Comparison of ENCODE assay signal across 8 mouse cellular contexts in the genomic region with DNA sequence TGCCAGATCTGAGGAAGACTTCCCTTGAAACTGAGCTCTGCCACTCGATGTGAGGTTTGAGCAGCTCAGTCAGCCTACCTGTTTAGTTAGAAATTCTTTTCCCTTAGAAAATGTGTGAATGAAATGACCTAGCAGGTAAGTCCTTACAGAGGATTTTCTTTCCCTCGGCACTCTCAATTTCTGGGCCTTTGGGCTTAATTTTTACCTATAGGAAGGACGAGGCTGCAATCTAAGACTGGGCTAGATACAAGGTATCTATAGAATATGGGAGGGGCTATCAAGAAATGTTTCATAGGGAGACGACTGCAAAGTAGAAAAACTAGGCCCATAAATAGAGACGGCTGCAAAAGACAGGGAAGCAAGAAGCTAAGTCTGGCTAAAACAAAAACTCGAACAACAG. TPM values are rescaled to one million over a fixed set of nuclear protein-coding genes. Genes with fewer than 3 reads are reported as not detected.
DNase-seq lines count a peak whose midpoint lies in the region; ATAC-seq lines count a peak whose summit lies in the region.

No protein-coding gene starts in this region.

- H3K4me3 ChIP-seq in hindbrain, embryonic 13.5 days, result peak overlapping the region; percentile 76
- peak overlapping the region; percentile 80 for H3K4me3 ChIP-seq in midbrain, embryonic 15.5 days

- DNase-seq in kidney, adult 9 months, result peak; percentile 14
- DNase-seq in kidney, postnatal 14 days, result no peak
- DNase-seq in MN1 (ENCODE audit: low spot score), result peak; percentile 27
- DNase-seq in spleen, adult 12 weeks (ENCODE audit: low spot score), result no peak
- no peak for DNase-seq in left cerebral cortex, postnatal 4 days

- intact Hi-C loops in left cerebral cortex, postnatal 4 days (cut with DNase I), result no loop called here

- H3K4me1 ChIP-seq in hindbrain, embryonic 13.5 days (replicated peaks), result peaks cover 22% of the 10 kb centered on the region
- peaks cover 26% of the 10 kb centered on the region for H3K4me1 ChIP-seq in midbrain, embryonic 15.5 days

- 13% methylated on average over 6 of the region's 6 CpGs for WGBS in hindbrain, embryonic 13.5 days
- 8% methylated on average over 6 of the region's 6 CpGs for WGBS in midbrain, embryonic 15.5 days

- no peaks in the 10 kb centered on the region for H3K9me3 ChIP-seq in hindbrain, embryonic 13.5 days
- no peaks in the 10 kb centered on the region for H3K9me3 ChIP-seq in midbrain, embryonic 15.5 days

- H3K27me3 ChIP-seq in hindbrain, embryonic 13.5 days, result no peaks in the 10 kb centered on the region
- no peaks in the 10 kb centered on the region for H3K27me3 ChIP-seq in midbrain, embryonic 15.5 days (replicated peaks)

- peaks cover 11% of the 10 kb centered on the region; the same call in 1 of the 2 replicates for H3K36me3 ChIP-seq in hindbrain, embryonic 13.5 days
- H3K36me3 ChIP-seq in midbrain, embryonic 15.5 days (replicated peaks), result no peaks in the 10 kb centered on the region; the same call in 1 of the 2 replicates

- peak overlapping the region; percentile 80 for H3K9ac ChIP-seq in hindbrain, embryonic 13.5 days
- peak overlapping the region; percentile 72 for H3K9ac ChIP-seq in midbrain, embryonic 15.5 days

- H3K27ac ChIP-seq in hindbrain, embryonic 13.5 days, result peak overlapping the region; percentile 84
- peak overlapping the region; percentile 83 for H3K27ac ChIP-seq in midbrain, embryonic 15.5 days

- ATAC-seq in hindbrain, embryonic 13.5 days (ENCODE audit: low FRiP score), result no peak
- ATAC-seq in midbrain, embryonic 15.5 days (replicated peaks), result no peak
- ATAC-seq in activated CD4-positive, CD25-positive, alpha-beta regulatory T cell, adult 4 months, result no peak

- H3K4me2 ChIP-seq in hindbrain, embryonic 13.5 days, result peak overlapping the region; percentile 58
- H3K4me2 ChIP-seq in midbrain, embryonic 15.5 days, result peak overlapping the region; percentile 69

RNA-seq across cellular contexts. Expression of a gene that starts 0.7 kb away (rescaled TPM):
- polyA plus RNA-seq in hindbrain, embryonic 13.5 days (2015; fragmentation: Nextera tagmentation; extraction: Ambion mirVana), result 69.8 and 72.5 TPM in 2 replicates
- 47.5 and 47.9 TPM in 2 replicates for polyA plus RNA-seq in midbrain, embryonic 15.5 days (2015; fragmentation: Nextera tagmentation; extraction: Ambion mirVana)
- polyA plus RNA-seq in activated CD4-positive, CD25-positive, alpha-beta regulatory T cell, adult 4 months (2017; shearing (Covaris generic)), result 10 to 100 TPM; 81.7 to 86.6 TPM
- 10 to 100 TPM; 16.0 to 23.0 TPM for total RNA-seq in left cerebral cortex, postnatal 4 days (2021)

RNA-seq across cellular contexts. Expression of a gene that starts 0.8 kb away (rescaled TPM):
- 48.2 and 49.5 TPM in 2 replicates for polyA plus RNA-seq in hindbrain, embryonic 13.5 days (2015; fragmentation: Nextera tagmentation; extraction: Ambion mirVana)
- 56.7 and 59.6 TPM in 2 replicates for polyA plus RNA-seq in midbrain, embryonic 15.5 days (2015; fragmentation: Nextera tagmentation; extraction: Ambion mirVana)
- polyA plus RNA-seq in activated CD4-positive, CD25-positive, alpha-beta regulatory T cell, adult 4 months (2017; shearing (Covaris generic)), result 10 to 100 TPM; 10.3 to 12.0 TPM
- 10 to 100 TPM; 27.3 to 27.7 TPM for total RNA-seq in left cerebral cortex, postnatal 4 days (2021)

RNA-seq across cellular contexts. Expression of a gene that starts 0.9 kb away (rescaled TPM):
- 13.1 and 15.0 TPM in 2 replicates for polyA plus RNA-seq in hindbrain, embryonic 13.5 days (2015; fragmentation: Nextera tagmentation; extraction: Ambion mirVana)
- 10.9 and 11.0 TPM in 2 replicates for polyA plus RNA-seq in midbrain, embryonic 15.5 days (2015; fragmentation: Nextera tagmentation; extraction: Ambion mirVana)
- 10 to 100 TPM; 42.6 to 44.3 TPM for polyA plus RNA-seq in activated CD4-positive, CD25-positive, alpha-beta regulatory T cell, adult 4 months (2017; shearing (Covaris generic))
- total RNA-seq in left cerebral cortex, postnatal 4 days (2021), result 1 to 10 TPM; 5.1 to 6.4 TPM

RNA-seq across cellular contexts. Expression of a gene that starts 49.3 kb away (rescaled TPM):
- polyA plus RNA-seq in hindbrain, embryonic 13.5 days (2015; fragmentation: Nextera tagmentation; extraction: Ambion mirVana), result 26.2 and 27.4 TPM in 2 replicates
- polyA plus RNA-seq in midbrain, embryonic 15.5 days (2015; fragmentation: Nextera tagmentation; extraction: Ambion mirVana), result 23.4 and 26.0 TPM in 2 replicates
- polyA plus RNA-seq in activated CD4-positive, CD25-positive, alpha-beta regulatory T cell, adult 4 months (2017; shearing (Covaris generic)), result 10 to 100 TPM; 10.6 to 12.7 TPM
- 10 to 100 TPM; 34.8 to 35.4 TPM for total RNA-seq in left cerebral cortex, postnatal 4 days (2021)

Comparison
In these comparisons a context has a peak if more than half of its experiments do, and no peak if none do; other contexts are left out.
1. DNase-seq: peak in kidney, adult 9 months (single experiment) and MN1 (single experiment); none in kidney, postnatal 14 days (single experiment), spleen, adult 12 weeks (single experiment) and left cerebral cortex, postnatal 4 days (single experiment).